Mouse (Mus musculus) ovary, postnatal 14 days (tissue): ENCODE data around the gene Cant1.
A peak's percentile ranks its signal among the peaks of the same experiment; 100 is the strongest.

Source experiments
- DNase-seq: peaks from one replicate; pipeline ENCODE4 v3.0.0; 2022; ENCODE audit warnings: low spot score

Gene Cant1

DNA sequence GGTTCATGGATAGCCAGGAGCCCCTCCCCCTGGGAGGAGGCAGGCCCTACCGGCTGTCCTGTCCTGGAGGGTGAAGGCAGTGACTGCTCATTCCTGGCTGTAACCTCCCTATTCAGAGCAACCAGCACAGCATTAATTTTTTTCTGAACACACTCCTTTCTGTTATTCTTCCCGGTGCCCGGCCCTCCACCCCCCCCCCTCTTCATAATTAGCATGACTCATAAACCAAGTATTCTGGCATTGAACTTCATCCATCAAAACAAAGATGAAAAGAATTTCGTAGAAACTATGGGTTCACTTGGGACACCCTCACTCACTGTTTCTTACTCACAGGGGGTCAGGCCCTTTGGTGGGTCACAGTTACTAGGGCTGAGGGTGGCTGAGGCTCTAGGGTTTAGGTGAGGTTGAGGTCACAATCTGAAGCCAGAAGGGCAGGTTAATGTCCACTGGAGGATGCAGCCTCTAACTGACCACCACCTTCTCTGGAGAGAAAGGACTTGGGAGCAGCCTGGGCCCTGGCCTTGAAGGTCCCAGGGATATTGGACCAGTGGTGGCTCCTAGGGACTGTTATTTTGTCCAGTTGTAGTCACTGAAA, 11.5 kb upstream of the Cant1 start:
- no peak for DNase-seq

GRCm38 (mm10) chr11:118428944-118429709, 10.2 kb upstream of the Cant1 start:
- DNase-seq: no peak

GRCm38 (mm10) chr11:118428460-118428868, 9.6 kb upstream of the Cant1 start:
- DNase-seq: no peak

DNA sequence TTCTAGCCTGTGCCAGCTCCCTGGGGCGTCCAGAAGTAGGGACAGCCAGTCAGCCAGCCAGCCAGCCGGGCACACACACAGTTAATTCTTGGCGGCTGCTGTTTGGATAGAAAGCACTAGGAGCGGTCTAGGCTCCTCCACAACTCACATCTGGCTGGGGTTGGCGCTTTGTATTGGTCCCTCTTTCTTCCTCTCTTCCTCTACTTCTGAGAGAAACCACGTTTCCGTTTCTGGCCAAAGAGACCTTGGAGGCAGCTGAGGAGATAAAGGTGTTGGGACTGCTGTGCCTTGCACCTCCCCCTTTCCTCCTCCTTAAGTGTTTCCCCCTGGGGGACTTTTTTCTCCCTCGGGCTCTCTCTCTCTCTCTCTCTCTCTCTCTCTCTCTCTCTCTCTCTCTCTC, 9.1 kb upstream of the Cant1 start, which contains the start of gene C1qtnf1:
C1qtnf1 (plus strand) TSS at position 218 of the 400 bp plus-strand sequence.
- no peak for DNase-seq

DNA sequence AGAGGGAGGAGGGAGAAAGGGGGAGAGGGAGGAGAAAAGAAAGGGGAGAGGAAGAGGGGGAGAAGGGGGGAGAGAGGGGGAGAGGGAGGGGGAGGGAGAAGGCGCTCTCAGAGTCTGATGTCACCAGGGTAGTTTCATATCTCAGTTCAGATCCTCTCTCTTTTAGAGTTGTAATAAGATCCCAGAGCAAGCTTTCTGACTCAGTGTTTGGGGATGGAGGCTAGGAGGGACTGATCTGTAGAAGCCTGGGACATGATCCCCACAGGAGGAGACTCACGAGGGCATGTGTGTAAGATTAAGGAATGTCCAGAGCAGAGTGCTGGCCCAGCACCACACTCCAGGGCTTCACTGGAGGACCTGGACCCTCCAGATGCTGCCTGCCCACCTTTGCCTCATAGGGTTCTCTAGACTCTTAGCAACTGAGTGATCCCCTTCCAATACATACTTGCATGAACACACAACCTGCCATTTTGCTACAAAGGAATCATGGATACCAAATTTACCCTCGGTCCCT, 8.4 kb upstream of the Cant1 start:
- no peak for DNase-seq

DNA sequence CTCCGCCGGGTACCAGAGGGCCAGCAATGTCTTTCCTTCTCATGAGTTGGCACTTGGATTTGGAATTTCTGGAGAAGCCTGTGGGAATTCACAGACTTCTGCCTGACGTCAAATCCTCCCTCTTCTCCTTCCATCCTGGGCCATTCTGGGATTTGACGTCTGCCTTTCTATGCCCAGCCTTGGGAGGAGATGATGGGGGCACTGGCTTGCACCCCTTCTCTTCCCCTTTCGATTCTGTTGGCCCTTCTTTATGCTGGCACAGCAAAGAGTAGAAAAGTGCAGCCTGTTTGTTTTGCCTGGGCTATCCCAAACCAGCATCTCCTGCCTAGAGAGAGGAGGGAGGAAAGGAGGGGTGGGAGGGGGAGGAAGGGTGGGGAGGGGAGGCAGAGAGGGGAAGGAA, 7.9 kb upstream of the Cant1 start:
- DNase-seq: no peak

GRCm38 (mm10) chr11:118424621-118425335, 5.9 kb upstream of the Cant1 start:
- no peak for DNase-seq

- DNase-seq: peak; percentile 79
Measured at GRCm38 (mm10) chr11:118423266-118423971, 4.5 kb upstream of the Cant1 start.

- DNase-seq: no peak
Measured at GRCm38 (mm10) chr11:118420261-118420660, 1.4 kb upstream of the Cant1 start.

DNA sequence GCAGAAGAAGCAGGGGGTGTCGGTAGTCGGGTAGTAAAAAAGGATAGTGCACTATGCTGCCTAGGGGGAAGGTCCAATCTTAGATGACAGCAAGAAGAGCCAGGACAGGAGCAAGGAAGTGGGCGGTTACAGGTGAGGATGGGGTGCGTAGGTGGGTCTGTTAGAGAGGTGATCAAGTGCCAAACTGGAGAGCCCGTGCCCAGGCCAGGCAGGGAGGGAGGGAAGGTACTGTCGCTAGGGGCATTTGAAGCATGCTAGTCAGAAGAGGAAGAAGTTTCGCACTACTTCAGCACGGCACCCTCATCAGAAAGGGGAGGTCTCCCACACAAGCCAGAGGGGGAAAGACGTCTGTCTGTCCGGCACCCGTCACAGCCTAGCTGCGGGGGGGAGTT, 448 bp downstream of the Cant1 start:
- DNase-seq: no peak

DNA sequence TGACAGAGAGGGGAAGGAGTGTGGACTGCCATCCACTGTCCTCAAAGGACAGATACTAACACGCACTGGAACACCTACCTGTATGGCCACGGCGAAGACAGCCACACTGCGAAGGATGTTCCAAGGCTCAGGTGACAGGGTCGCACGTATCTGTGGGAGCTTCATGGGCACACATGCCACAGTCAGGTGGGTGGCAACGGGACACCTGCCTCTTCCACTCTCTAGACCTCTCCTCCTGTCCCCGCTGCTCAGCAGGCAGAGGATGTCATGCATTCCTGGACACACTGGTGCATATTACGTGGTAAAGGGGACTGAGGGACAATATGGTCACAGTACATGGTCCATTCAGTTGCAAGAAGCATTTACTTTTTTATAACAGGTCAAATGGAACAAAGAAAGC, 1.4 kb downstream of the Cant1 start:
- DNase-seq: no peak

DNA sequence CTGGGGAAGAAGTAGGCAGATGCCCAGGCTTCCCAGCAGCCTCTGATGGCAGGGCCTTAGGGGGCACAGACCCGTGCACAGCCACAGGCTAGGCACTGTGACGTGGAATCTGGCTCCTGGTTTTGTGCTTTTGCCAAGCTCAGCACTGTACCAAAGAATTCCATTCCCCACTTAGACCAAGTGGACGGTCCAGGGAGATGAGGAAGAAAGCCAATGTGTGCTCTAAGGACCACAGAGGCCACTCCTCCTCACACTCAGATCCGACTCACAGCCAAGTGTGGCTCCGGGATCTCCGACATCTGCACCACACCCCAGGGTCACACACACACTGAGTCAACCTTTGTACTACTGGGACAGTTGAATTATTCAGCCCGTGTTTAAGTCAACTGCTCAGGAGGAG, 2.8 kb downstream of the Cant1 start:
- DNase-seq: no peak

GRCm38 (mm10) chr11:118415630-118416029, 3.3 kb downstream of the Cant1 start:
- no peak for DNase-seq

DNA sequence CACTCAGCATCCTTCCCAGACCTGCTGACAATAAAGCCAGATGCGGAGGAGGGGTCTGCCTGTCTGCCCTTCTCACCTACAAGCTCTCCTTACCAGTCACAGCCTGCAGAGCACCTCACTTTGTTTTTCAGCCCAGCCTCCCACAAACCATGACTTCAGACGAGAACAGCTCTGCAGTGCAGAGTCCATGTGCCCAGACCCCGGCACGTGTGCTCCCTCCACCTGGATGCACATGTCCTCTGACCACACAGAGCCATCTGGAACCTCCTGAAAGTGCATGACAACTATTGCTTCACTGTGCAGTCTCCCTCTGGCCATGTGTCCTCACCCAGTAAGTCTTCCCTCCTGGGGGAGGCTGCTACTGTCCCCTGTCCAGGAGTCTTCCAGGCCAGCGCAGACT, 4.6 kb downstream of the Cant1 start:
- no peak for DNase-seq

GRCm38 (mm10) chr11:118413055-118413454, 5.8 kb downstream of the Cant1 start:
- no peak for DNase-seq

DNA sequence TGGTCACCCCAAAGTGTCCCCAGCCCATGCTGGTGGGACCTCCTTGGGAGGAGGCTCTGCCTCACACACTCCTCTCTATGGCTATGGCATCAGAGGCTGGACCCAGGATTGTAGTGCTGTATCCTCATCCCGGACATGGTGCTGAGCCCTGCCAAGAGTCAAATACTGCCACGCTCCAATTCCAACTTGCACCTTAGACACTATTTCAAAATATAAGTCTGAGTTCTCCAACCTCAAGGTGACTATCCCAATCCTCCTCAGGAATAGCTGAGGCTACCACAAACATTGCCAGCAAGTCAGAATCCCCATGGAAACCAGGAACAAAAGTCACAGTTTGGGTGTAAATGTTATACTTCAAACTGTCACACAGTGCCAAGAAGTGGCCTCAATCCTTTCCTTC, 6.3 kb downstream of the Cant1 start:
- no peak for DNase-seq

- no peak for DNase-seq
Measured at GRCm38 (mm10) chr11:118411271-118411670, 7.6 kb downstream of the Cant1 start.

GRCm38 (mm10) chr11:118410479-118410878, 8.4 kb downstream of the Cant1 start:
- no peak for DNase-seq

- DNase-seq: no peak
Measured at GRCm38 (mm10) chr11:118410073-118410444, 8.8 kb downstream of the Cant1 start.

- no peak for DNase-seq
Measured at GRCm38 (mm10) chr11:118409106-118410072, 9.5 kb downstream of the Cant1 start.
